Mouse (Mus musculus) spleen, embryonic (tissue): ENCODE measurements around the gene Hrh2.

ENCODE experiments used
- CTCF ChIA-PET: fragments of 350-600 bp; sonication (Branson Sonifier 250); formaldehyde crosslinking; loops from one replicate; lab custom pipeline; 2022; lab: Charles Lee

Gene Hrh2

DNA sequence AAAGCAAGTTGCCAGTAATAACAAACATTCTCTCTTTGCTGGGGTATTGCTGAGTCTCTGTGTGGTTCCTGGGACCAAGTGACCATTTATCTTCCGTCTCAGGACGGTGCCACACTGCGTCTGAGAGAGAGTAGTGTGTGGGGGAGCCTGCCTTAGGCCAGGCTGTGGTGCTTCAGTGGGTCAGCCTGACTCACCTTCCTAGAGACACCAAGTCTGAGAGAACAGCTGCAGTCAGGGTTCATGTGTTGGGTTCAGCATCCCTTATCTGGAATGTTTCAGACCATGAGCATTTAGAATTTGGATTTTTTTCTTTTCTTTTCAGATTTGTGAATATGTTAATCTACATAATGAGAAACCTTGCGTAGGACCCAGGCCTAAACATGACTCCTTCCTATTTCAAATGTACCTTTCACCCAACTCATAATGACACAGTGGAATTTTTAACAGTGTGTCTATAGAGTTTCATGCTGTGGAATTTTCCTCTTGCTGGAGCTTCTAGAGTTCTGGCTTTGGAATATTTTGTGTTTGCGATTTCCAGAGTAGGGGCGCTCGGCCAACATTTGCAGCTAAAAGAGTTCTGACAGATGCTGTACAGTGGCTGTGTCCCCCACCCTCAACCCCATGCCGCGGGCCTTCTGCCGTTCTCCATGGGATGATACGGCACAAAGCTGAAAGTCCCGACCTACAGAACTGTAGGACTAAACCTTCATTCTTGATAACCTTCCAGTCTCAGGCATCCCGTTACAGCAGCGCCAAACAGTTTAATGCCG is 71.0 kb downstream of the Hrh2 start:
- CTCF ChIA-PET, result no interaction called here

GRCm38 (mm10) chr13:54263641-54264040 is 71.7 kb downstream of the Hrh2 start:
- CTCF ChIA-PET, result no interaction called here

DNA sequence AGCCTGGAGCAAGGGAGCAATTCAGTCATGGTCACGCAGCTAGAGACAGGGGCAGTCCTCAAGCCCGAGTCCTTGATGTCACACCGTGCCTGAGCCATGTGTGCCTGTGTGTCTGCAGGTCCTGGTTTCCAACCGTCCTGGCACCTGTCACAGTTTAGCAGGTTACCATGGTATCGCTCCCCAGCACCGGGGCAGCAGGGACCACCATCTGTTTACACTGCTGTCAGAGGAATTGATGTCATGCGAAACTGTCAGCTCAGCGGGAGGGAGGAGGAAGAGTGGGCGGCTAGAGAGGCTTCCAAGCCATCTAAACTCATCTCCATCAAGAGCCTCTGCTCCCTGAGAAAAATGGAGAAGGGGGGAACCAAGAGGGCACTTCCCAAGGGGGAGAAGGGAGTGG is 74.5 kb downstream of the Hrh2 start:
- CTCF ChIA-PET, result no interaction called here

DNA sequence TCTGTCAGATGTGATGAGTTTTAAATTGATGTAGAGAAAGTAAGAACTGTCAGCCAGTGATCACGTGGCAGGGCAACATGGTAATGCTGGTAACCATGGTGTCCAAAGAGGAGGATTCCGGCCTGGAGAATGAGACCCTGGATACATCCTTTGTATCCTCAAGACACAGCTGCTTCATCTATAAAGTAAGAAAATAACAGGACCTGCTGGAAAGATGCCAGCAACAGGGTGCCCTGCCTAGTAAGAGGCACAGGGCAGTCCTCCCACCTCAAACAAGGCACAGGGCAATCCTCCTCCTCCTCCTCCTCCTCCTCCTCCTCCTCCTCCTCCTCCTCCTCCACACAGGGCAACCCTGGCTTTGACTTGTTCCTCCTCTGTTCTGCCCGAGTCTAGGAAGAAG is 77.2 kb downstream of the Hrh2 start:
- CTCF ChIA-PET, result no interaction called here

- CTCF ChIA-PET, result no interaction called here
Observed at GRCm38 (mm10) chr13:54269628-54270027, 77.7 kb downstream of the Hrh2 start.

DNA sequence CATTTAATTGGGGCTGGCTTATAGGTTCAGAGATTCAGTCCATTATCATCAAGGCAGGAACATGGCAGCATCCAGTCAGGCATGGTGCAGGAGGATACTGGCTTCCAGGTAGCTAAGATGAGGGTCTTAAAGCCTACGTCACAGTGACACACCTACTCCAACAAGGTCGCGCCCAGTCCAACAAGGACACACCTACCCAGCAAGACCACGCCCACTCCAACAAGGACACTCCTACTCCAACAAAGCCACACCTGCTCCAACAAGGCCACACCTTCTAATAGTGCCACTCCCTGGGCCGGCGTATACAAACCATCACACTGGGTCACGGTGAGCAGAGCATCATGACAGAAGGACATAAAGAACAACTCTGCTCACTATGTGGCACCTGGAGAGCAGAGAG is 80.1 kb downstream of the Hrh2 start:
- CTCF ChIA-PET, result no interaction called here

- CTCF ChIA-PET, result no interaction called here
Observed at GRCm38 (mm10) chr13:54277406-54277805, 85.5 kb downstream of the Hrh2 start.

DNA sequence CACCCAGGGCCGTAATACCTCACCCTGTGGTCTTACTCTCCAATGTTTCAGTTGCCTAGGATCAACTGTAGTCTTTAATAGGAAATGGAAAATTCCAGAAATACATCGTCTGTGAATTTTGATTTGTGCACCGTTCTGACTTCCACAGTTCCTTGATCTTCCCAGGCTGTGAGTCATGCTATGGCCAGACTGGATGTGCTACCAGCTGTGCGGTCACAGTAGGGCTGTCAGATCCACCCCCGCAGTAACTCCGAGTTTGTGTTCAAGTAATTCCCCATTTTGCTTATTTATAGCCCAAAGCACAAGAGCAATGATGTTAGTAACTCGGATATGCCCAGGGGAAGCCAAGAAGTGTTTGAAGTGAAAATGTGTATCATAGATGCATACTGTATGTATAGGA is 88.4 kb downstream of the Hrh2 start:
- CTCF ChIA-PET, result no interaction called here

GRCm38 (mm10) chr13:54281149-54281548 is 89.2 kb downstream of the Hrh2 start:
- CTCF ChIA-PET, result no interaction called here

DNA sequence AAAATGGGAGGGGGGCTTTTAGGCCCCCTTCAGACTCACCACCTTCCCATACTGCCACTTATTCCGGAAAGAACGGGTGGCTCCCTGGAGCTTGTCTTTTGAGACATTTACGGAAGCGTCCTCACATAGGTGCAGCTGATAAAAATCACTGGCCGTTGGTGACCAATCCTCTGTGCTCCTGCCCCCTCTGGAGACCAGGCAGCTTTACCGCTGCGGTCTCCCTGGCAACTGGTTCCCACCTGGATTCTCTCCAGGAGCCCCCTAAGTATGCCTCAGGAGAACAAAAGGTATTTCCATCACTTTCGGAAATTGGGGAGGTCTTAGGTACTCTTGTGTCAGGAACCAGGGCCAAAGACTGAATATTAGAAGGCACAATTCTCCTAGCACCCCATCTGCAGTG is 89.7 kb downstream of the Hrh2 start:
- CTCF ChIA-PET, result no interaction called here

DNA sequence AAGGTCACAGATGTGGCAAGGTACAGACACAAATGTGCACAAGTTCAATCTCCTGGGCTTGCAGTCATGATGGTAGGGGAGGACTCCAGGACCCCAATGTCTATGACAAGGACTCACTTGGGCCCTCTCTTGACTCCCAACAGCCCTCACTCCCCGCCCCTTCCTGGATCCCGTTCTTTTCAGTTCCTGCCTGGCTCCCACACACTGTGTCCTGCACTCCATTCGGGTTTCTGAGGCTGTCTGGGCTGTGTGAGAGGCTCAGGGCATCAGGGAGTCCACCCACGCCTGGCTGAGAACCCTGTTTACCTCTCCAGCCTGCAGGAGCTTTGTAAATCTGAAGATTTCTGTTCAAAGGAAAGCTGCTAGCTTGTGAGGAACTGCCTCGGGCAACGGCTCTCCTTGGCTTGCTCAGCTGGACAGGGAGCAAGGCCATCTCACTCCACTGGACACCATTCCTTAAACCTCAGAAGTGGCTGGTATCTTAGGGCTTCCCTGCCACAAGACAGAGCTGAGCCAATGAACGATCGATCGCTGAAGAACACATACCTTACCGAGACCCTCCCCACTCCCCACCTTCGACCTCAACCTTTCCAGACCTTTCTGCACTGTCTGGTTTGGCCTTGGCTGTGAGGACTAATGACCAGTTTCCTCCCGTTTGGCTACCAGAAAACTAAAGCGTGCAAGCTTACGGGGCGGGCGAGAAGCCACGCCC is 90.4 kb downstream of the Hrh2 start:
- CTCF ChIA-PET, result interaction anchor here (0.7 kb wide), 1 partner anchor 164 kb away, joined by 3 read pairs; no protein-coding TSS in a partner anchor

GRCm38 (mm10) chr13:54282861-54283206 is 90.9 kb downstream of the Hrh2 start:
- CTCF ChIA-PET, result no interaction called here
